Mouse (Mus musculus): ENCODE data around the gene D10Jhu81e.

D10Jhu81e gene

DNA sequence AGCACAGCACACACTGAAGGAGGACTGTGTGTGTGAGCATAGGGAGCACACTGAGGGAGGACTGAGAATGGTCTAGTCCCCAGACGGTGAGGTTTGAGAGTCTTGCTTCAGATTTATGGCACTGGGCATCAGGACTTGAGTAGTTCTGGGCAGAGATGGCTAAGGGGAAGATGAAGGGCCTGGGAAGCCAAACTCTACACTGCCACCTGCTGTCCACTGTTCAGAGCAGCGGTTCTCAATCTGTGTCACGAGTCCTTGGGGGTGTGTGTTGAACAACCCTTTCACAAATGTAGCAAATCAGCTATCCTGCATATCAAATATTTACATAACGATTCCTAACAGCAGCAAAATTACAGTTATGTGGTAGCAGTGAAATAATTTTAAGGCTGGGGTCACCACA, 5.7 kb downstream of the D10Jhu81e start:
- in situ Hi-C loops (cut with MboI, MseI): loop anchor here (5.0 kb wide), 1 partner anchor 132 kb away; no protein-coding TSS in a partner anchor

DNA sequence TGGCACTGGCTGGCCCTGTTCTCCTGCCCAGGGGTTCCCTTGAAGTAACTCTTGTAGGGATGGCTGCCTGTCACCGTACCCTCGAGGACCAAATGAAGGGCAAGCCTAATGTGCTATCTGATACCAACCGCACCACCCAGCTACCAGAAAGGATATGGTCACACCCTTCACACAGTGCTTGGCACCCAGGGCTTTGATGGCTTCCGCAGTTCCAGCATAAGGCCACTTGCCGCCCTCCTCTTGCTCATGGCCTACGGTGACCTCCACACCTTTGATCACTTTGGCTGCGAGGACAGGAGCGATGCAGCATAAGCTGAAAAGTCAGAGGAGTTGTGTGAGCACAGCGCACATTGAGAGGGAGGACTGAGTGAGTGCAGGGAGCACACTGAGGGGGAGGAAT, 6.3 kb downstream of the D10Jhu81e start:
- in situ Hi-C loops (cut with MboI, MseI): loop anchor here (5.0 kb wide), 1 partner anchor 131 kb away; no protein-coding TSS in a partner anchor

DNA sequence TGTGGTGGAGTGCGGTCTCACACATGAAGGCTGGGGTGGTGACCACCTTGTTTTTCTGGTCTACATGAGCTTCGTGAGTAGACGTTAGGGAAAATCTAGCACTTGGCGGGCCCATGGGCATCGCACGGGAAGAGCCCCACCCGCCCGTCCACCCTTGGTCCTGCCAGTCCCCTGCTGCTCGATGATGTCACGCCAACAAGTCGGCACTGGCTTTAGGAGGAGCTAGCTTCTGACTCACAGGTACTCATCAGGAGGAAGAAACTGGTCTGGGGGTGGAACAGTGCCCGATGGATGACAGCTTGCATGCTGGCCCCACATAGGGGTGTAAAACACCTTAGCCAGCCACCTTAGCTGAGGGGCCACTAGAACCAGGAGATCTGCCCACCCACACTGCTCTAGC, 6.9 kb downstream of the D10Jhu81e start:
- in situ Hi-C loops (cut with MboI, MseI): loop anchor here (5.0 kb wide), 1 partner anchor 130 kb away; no protein-coding TSS in a partner anchor

DNA sequence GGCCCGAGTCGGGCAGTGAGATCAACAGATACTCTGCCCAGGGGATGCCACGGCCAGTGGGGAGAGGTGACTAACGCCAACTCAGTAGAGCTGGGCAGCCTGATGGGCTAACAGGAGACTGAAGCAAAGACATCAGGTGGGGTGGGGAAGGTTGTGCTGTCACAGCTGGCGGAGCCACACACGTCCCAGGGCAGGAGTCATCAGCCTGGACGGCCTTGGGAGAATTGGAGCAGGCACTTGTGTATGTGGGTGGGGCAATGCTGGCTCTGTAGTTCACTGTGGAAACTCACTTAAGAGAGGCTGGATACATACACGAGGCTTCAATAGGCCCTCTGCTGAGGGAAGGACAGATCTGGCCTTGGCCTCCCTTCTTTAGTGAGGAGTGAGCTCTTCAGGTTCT, 8.5 kb downstream of the D10Jhu81e start:
- in situ Hi-C loops (cut with MboI, MseI): loop anchor here (5.0 kb wide), 1 partner anchor 129 kb away; no protein-coding TSS in a partner anchor

DNA sequence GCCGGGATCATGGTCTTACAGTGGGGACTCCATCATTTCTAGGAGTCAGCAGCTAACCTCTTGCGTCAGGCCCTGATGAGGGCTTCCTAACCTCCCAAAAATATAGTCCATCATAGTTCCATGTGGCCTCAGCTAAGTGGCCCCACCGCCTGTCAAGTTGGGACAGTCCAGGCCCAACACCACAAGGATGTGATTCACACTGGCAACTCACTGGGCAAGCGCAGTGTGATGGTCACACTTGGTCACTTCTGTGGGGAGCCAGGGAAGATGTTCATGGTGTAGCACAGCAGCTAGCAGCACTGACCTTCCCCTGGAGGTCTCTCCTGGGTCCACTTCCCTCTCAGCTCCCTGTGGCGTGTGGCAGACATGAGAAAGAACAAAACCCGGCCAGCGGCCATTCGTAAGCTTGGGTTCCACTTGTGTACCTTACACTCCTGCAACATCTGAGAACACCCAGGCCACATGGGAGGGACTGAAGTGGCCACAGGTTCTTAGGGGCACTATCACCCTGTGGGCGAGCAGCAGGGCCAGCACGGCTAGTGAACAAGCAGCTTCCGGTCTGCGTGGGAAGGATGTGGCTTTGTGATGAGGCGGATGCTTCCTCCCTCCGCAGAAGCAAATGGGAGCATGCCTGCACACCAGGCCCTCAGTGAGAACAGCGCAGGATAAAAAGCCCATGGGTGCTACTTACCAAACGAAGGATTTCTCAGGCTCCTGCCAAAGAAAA, 9.1 kb downstream of the D10Jhu81e start:
- in situ Hi-C loops (cut with MboI, MseI): loop anchor here (5.0 kb wide), 1 partner anchor 128 kb away; no protein-coding TSS in a partner anchor

DNA sequence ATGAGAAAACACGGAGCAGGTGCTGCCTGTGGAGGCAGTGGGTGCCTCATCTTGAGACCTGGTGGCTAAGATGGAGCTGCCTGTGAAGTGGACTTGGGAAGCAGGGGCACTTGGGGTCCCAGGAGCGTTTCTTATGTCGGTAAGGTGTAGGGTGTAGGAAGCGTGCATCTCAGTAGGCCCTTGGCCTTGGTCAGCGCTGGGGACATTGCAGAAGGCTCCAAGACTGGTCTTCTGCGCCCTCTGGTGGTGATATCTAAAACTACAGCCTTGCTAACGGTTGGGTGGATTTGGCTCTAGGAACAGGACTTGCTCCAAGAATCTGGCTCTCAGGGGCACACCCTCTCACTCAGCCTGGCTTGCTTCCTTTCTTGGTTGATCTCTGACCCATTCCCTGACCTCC, 9.7 kb downstream of the D10Jhu81e start:
- in situ Hi-C loops (cut with MboI, MseI): loop anchor here (5.0 kb wide), 1 partner anchor 128 kb away; no protein-coding TSS in a partner anchor

DNA sequence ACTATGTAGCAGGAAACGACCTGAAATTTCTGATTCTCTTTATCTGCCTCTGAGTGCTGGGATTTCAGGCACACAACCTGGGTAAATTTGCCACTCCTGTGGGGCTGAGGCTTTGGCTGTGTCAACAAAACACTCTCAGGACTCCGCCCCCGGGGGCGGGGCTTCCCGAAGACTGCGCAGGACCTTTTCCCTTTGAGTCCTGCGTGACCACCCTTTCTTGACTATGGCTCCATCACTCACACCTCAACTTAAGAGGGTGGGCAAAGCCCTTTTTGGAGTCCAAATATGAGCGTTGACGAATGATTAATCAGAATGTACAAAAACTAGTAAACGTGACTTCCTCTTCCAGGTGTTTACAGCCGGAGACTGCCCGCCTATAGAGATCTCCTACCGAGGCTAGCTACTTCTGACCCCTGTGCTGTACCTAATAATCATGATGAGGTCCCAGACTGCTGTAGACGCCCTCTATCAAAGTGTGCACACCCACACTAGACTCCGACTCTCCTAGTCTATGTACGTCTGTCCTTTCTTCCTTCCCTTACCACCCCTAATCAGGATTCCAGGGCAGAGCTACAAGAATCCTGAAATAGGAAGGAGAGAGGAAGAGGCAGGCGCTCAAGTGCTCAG, 10.2 kb downstream of the D10Jhu81e start:
- in situ Hi-C loops (cut with MboI, MseI): no loop called here

DNA sequence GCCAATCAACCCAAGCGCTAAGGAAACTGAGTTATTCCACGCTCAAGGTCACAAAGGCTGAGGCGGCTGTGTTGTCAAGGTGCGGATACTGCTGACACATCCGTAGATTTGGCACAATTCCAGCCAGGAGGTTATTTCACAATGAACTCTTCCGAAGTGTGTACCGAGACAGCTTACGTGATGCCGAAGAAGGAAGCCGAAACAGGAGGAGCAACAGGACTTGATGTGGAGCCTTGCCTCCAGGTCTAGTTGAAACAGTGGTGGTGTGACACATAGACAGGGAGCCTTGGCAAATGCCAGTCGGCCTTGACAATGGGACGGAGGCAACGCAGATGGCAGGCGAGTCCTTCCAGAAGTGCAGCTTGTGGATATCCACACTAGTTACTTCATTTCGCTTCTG, 11.5 kb downstream of the D10Jhu81e start:
- in situ Hi-C loops (cut with MboI, MseI): no loop called here

DNA sequence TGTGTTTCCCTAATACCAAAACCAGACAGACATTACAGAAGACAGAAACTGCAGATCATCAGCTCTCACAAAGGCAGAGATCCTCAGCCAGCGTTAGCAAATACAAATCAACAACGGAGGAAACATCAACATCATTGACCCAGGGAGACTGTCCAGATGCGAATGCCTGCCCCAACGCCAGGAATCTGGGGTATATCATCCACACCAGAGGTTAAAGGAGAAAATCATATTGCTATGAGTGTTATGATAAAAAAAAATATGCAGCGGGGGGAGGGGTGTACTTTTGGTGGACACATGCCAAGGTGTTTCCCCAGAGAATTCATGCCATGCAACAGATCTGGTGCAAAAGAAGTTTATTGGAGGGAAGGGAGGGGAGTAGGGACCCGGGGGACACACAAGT, 12.7 kb downstream of the D10Jhu81e start:
- in situ Hi-C loops (cut with MboI, MseI): no loop called here

DNA sequence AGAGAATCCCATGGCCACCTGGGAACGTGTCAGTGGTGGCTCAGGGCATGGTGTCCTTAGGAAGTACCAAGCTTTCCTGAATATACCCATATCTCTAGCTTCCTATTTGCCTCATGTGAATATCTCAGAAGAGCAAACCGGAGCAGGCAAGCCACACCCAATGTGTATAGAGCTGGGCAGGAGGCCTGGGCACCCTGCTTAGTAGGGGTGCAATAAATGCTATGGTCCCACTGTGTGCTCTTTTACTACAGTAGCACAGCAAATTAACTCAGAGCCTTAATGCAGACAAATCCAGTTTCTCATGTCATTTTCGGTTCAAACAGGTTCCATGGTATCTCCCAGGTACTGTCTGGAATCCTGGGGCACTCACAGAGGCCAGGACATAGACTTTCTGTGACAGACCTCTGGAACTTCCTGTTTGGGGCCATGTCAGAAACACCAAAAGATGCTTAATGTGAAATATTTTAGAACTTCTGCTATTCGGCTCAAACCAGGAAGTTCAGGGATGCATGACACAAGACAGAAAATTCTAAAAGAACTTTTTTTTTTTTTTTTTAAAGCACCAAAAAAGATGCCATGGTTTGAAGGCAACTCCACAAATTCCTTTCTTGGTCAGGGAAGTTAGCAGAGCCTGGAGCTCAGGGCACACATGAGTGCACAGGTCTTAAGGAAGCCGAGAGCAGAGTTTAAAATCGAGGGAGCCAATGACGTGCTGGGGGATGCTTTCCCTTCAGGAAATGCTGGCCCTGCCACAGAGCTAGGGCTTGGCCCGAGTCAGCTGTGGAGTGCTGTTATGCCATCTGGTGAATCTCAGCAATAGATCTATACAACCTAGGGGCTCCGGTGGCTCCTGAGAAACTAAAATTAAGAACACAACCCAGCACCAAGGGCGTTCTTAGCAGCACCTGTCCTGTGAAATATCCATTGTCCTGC, 20.5 kb downstream of the D10Jhu81e start:
- in situ Hi-C loops (cut with MboI, MseI): no loop called here

DNA sequence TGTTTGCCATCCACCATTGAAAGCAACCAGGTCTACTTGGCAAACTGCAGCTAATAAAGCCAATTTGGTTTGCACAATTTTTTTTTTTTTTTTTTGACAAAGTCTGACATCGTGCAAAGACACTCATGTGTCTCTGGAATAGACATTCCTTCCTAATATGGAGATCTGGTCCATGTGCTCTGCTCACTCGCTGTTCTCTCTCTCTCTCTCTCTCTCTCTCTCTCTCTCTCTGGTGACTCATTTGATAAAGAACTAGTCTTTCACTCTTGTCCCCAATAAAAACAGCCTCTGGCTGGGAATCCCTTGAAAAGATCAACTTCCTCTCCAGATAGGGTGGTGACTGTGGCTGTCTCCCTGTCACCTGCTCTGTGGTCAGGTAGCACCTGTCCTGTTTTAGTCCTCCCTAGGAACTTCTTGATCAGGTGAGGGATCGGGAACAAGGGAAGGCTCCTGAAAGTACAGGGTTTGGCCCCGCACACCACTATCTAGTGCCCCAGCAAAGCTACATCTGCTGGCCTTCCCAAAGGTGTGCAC, 21.6 kb downstream of the D10Jhu81e start:
- in situ Hi-C loops (cut with MboI, MseI): no loop called here

DNA sequence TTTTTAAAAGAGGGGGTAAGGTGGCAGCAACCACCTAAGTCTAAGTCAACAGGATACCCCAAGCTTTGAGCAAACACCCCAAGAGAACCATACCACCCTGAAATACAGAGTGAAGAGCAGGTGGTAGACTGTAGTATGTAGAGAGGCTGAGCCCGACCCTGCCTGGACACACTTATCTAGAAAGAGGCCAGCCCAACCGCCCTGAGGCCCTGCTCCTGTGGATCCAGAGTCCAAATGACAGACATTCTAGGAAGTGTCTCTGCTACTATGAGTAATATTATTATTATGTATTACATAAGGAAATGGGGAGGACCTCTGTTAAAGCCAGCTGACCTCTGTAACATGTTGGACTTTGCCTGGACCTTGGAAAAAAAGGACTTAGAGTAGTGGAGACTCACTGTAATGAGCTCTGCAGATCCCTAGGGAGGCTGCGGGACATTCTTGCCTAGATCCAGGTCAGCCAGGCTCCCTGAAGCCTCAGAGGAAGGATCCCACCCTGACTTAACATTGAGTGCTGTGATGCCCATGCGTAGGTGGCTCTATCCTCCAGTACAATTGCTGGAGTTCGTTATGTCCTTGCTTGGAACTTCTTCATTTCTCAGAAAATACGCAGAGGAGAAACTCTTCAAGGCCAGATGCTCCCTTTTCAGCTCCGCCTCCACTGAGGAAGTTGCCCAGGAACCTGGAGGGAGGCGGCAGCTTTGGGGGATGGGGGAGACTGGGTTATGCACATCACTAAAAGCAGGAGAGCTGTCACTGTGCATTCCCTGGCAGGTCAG, 25.7 kb downstream of the D10Jhu81e start:
- in situ Hi-C loops (cut with MboI, MseI): no loop called here

DNA sequence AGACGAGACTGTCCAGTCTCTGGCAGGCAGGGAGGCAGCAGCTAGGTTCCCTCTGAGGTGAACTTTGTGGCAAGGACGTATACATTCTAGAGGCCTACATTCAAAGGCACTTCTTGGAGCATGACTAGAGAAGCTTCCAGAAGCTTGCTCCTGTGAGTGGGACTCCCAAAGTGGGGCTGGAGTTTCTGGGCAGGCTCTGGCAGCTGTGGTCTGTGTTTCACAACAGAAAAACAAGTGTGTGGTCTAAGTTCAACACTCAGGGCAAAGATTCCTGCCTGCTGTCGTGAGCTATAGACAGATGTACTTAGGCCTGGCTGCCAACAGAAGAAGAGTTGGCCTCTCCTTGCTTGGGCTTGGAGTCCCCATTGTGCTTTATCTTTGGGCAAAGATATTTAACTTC, 28.7 kb downstream of the D10Jhu81e start:
- in situ Hi-C loops (cut with MboI, MseI): no loop called here

DNA sequence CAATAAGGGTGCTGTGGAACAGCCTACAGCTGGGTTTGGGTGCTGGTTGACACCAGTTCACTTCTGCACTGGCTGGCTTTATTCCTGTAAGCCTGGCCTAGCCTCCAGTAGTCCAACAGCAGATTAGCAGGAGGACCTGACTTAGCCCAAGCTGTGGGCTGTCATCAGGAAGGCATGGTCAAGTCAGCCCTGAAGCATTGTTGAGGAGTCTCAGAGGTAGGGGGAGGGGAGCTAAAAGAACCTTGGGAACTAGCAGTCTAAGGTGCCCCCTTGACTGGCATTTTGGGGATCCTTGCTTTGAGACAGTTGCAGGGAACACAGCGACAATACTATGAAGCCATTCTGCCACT, 29.4 kb downstream of the D10Jhu81e start:
- in situ Hi-C loops (cut with MboI, MseI): no loop called here

DNA sequence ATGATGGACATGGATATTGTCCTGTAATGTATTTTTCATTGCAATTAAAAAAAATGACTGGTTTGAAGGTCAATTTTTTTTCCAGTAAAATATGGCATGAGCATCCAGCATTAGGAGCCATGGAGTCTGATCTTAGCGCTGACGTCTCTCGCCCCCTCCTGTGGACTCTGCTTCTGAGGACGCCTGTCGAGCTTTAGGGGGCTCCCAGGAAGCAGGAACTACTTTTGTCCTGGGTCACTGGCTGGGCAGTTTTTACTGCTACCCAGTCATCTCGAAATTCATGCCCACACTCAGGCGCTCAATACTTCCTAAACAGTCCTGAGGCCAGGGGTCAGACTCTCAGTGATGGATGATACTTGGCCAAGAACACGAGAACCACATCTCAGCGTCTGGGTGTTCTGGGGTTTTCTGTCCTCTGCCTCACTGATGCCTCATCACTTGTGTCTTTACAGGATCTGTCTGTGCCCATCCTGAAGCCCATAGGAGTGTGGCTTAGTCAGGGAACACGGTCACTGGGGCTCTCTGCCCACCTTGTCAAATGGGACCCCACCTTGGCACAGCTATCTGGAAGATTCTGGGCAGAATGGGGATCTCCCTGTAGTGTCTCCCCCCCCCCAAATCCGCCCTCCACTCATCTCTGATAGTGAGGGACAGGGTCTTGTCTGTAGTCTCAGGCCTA, 29.9 kb downstream of the D10Jhu81e start:
- in situ Hi-C loops (cut with MboI, MseI): no loop called here

DNA sequence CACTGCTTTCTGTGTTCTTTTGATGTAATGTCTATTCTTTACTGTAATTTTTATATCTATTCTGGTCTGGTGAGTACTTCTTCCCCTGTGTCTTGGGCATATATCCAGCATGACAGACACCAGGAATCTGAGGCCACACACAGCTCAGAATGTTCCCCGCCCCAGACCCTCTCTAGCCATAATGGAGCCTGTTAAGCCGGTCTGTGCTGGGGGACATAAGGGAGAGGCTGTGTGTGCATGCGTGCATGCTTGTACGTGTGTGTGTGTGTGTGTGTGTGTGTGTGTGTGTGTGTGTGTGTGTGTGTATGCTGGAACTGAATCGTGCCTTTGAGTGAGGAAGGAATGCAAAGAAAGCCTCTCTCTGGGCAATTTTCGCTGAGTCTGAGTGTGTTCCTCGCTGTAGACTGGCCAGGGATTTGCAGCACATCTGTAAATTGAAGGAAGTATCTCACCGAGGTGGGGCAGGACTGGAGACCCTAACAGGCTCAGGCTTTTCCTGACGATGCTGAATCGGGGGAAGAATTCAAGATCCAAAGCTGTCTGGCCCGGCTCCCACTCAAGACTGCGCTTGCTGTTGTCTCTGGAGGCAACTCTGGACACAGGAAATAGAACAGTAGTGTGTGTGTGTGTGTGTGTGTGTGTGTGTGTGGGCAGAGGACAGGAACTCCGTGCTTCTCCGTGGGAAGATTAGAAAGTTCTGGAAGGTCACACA, 30.6 kb downstream of the D10Jhu81e start:
- in situ Hi-C loops (cut with MboI, MseI): no loop called here

DNA sequence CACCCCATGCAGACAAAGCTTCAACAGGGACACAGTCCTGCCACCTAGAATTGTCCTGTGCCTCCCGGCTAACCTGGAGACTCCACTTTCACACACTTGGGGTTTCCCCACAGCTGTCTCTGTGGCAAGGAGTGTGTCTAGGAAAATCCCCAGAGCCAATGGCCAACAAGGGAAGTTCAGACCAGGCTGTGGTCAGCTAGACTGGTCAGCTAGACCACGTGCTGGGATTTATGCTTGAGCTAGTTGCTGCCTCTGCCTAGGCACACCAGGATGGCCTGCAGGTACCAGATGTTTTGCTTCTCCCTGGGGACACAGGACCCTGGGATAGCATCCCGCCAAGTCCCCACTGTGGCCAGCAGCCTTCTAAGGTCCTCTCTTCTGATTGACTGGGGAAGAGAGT, 32.4 kb downstream of the D10Jhu81e start:
- in situ Hi-C loops (cut with MboI, MseI): no loop called here

DNA sequence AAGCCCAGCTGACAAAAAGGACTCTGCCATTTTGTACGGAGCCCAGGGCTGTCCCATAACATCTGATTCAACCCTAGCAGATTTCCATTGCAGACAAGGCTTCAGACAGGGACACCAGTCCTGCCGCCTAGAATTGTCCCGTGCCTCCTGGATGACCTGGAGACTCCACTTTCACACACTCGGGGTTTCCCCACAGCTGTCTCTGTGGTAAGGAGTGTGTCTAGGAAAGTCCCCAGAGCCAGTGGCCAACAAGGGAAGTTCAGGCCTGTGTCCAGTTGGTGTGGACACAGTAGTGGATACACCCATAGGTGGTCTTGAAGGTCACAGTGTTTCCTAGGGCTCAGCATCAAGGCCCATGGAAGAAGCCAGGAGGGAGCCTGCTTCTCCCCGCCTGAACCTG, 33.6 kb downstream of the D10Jhu81e start:
- in situ Hi-C loops (cut with MboI, MseI): no loop called here

DNA sequence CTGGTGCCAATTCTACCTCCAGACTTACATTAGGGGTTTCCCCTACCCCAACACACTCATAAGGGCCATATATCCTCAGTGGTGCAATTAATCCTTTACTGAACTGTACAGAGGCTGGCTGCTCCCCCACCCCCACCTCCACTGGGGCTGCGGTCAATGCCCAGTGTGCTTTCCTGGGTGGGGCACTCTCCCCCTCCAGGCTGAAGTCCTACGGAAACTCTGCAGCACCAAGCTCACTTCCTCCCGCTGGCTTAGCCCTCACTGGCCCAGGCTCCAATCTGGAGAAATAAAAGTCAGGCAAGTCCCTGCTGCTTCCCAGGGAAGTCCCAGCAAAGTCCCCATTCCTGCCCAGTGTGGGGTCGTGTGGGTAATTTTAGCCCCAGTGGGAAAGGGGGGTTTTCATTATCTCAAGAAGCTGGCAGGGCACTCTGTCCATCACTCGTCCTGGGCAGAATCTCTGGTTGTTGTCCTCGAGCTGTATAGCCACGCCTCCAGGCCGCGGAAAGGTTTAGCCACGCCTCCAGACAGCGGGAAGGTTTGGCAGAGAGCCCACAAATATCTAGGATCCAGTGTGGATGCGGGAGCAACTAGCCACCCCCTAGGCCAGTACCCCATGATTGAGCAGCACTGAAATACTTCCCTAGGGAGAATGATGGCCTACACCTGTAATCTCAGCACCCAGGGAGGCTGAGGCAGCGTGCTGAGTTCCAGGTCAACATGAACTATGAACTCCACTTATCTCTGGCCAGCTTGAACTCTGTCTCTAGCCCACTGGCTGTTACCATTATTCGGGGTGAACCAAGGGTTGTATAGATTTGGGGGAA, 34.4 kb downstream of the D10Jhu81e start:
- in situ Hi-C loops (cut with MboI, MseI): no loop called here
